In the genomic region with DNA sequence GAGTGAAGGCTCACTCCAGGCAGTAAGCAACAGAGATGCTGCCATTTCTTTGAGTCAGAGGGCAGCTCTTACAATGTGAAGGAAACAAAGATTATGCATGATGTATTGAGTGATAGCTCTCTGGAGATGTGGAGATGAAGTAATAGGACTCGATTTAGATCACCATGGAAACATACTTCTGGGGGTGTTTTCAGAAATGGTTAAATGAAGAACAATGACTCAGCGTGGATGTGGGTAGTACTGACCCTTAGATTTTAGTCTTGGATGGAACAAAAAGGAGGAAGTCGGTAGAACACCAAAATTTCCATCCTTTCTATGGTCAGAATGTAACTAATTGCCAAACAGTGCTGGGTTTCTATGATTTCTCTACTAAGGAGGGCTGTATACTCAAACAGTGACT, we compare ENCODE assay signal across 19 mouse cellular contexts.
DNase-seq lines count a peak whose midpoint lies in the region; TF ChIP-seq lines count a peak whose summit lies in the region.
"Had no signal": no experiment of that assay in that cellular context is flagged by ENCODE, and none has a peak within 500 bp of the region (broad histone marks: within the 10 kb centered on the region; RNA-seq: fewer than 3 reads in every experiment).

No protein-coding gene starts in this region.

- TF ChIP-seq EP300 in CH12.LX (IDR thresholded peaks at IDR 0.05; ENCODE audit: low read length) = peak; percentile 57; the same call in 1 of the 2 replicates

- H3K4me3 ChIP-seq in left cerebral cortex, adult 2 months = no peak overlapping the region
- H3K4me3 ChIP-seq in CH12.LX (replicated peaks in 1 of 3; ENCODE audit: low read depth in 2 of 3, low read length in 2 of 3, poor library complexity in 1 of 3) = no peak overlapping the region
- H3K4me3 ChIP-seq: embryonic facial prominence, embryonic 15.5 days; forebrain, embryonic 15.5 days; heart, adult 2 months; heart, embryonic 12.5 days; hindbrain, embryonic 10.5 days; intestine, embryonic 15.5 days had no signal

- H3K9ac ChIP-seq in CH12.LX (ENCODE audit: insufficient read depth, low read depth) = no peak overlapping the region
- H3K9ac ChIP-seq: embryonic facial prominence, embryonic 15.5 days; forebrain, embryonic 15.5 days; heart, embryonic 12.5 days; hindbrain, embryonic 14.5 days; intestine, embryonic 15.5 days had no signal

- peaks cover 0 to 39% of the 10 kb centered on the region in 2 experiments; a peak in 2 of 4 replicates for H3K4me1 ChIP-seq in CH12.LX (ENCODE audit: control insufficient read depth in 1 of 2, insufficient read depth in 2 of 2)
- H3K4me1 ChIP-seq: embryonic facial prominence, embryonic 15.5 days; forebrain, embryonic 15.5 days; heart, embryonic 12.5 days; hindbrain, embryonic 10.5 days; intestine, embryonic 15.5 days had no signal

- no peak overlapping the region for H3K4me2 ChIP-seq in CH12.LX (ENCODE audit: insufficient read depth, low read depth, poor library complexity, severe bottlenecking)
- H3K4me2 ChIP-seq: embryonic facial prominence, embryonic 15.5 days; forebrain, embryonic 15.5 days; heart, embryonic 12.5 days; hindbrain, embryonic 14.5 days; intestine, embryonic 15.5 days had no signal

- dilution Hi-C loops in CH12.LX (cut with MboI; ENCODE audit: extremely low pct_ligation_motif_present, extremely low pct_unique_long_range_greater_than_20kb, low sequenced_read_pairs) = no loop called here

- TF ChIP-seq RAD21 in CH12.LX (IDR thresholded peaks at IDR 0.05; ENCODE audit: low read depth, low read length) = no peak

- DNase-seq in left cerebral cortex, adult 2 months (ENCODE audit: extremely low spot score in 1 of 2, low spot score in 2 of 2) = no peak
- DNase-seq in left cerebral cortex, postnatal 10 days (ENCODE audit: extremely low spot score in 1 of 2, low spot score in 2 of 2) = no peak
- DNase-seq in 416B (ENCODE audit: low read depth) (peak; percentile 56), CH12.LX (ENCODE audit: extremely low read depth) (peak; percentile 84)
- peak; percentile 7 to 14 for DNase-seq in left cerebral cortex, adult 9 months (ENCODE audit: low spot score in 2 of 2)
- no peak for DNase-seq in lung, postnatal 14 days
- DNase-seq in gastrocnemius, postnatal 14 days = no peak
- DNase-seq: adrenal gland, postnatal 14 days; B cell, adult 2 months; cerebellum, adult 2 months; cerebellum, postnatal 10 days; embryo, embryonic 11 days; heart, adult 2 months had no signal

- no peaks in the 10 kb centered on the region for H3K9me3 ChIP-seq in CH12.LX (replicated peaks; ENCODE audit: low read length)
- H3K9me3 ChIP-seq: embryonic facial prominence, embryonic 15.5 days; forebrain, embryonic 15.5 days; heart, embryonic 12.5 days; hindbrain, embryonic 10.5 days; intestine, embryonic 15.5 days had no signal

- no peaks in the 10 kb centered on the region for H3K27me3 ChIP-seq in CH12.LX (replicated peaks)
- H3K27me3 ChIP-seq: embryonic facial prominence, embryonic 15.5 days; forebrain, embryonic 15.5 days; heart, embryonic 12.5 days; intestine, embryonic 15.5 days had no signal

- intact Hi-C loops in left cerebral cortex, adult 2 months (cut with DNase I) = loop anchor here (10.0 kb wide), 1 partner anchor 1130 kb away; no protein-coding TSS in a partner anchor
- intact Hi-C loops in left cerebral cortex, postnatal 10 days (cut with DNase I) = no loop called here
- intact Hi-C loops in gastrocnemius, postnatal 14 days (cut with DNase I; ENCODE audit: low total_unique reads) = no loop called here

- TF ChIP-seq CTCF in left cerebral cortex, adult 2 months (IDR thresholded peaks at IDR 0.05) = no peak
- TF ChIP-seq CTCF in CH12.LX (conservative IDR thresholded peaks at IDR 0.05 in 1 of 2, IDR thresholded peaks at IDR 0.05 in 1 of 2; ENCODE audit: low read depth in 2 of 2, low read length in 2 of 2) = no peak

- no peaks in the 10 kb centered on the region for H3K79me2 ChIP-seq in CH12.LX (replicated peaks; ENCODE audit: control insufficient read depth, extremely low read depth, insufficient read depth, poor library complexity, severe bottlenecking)

- peak overlapping the region; percentile 66 for H3K27ac ChIP-seq in left cerebral cortex, adult 2 months
- no peak overlapping the region for H3K27ac ChIP-seq in CH12.LX (ENCODE audit: insufficient read depth, low read depth)
- H3K27ac ChIP-seq: embryonic facial prominence, embryonic 15.5 days; forebrain, embryonic 15.5 days; heart, adult 2 months; hindbrain, embryonic 10.5 days; hindbrain, embryonic 14.5 days; intestine, embryonic 15.5 days had no signal

- in situ Hi-C loops in CH12.LX (cut with MboI; ENCODE audit: low pct_ligation_motif_present, low pct_unique_long_range_greater_than_20kb, low sequenced_read_pairs) = no loop called here

- H3K36me3 ChIP-seq in CH12.LX (replicated peaks in 1 of 2; ENCODE audit: control insufficient read depth in 1 of 2, insufficient read depth in 1 of 2, low read length in 1 of 2) = no peaks in the 10 kb centered on the region
- H3K36me3 ChIP-seq: embryonic facial prominence, embryonic 15.5 days; forebrain, embryonic 15.5 days; heart, embryonic 12.5 days; hindbrain, embryonic 10.5 days; intestine, embryonic 15.5 days had no signal

- no peak for TF ChIP-seq POLR2A in CH12.LX (IDR thresholded peaks at IDR 0.05; ENCODE audit: low read depth, low read length)

TF ChIP-seq in CH12.LX, 34 proteins besides CTCF, POLR2A, EP300 and RAD21:
- TF ChIP-seq MEF2A (IDR thresholded peaks at IDR 0.05; ENCODE audit: borderline replicate concordance, low read depth, low read length) (peak; percentile 82), UBTF (IDR thresholded peaks at IDR 0.05; ENCODE audit: low read depth, low read length) (no peak), JUN (IDR thresholded peaks at IDR 0.05; ENCODE audit: insufficient read depth, low read depth, low read length) (peak; percentile 26; the same call in 1 of the 2 replicates), HCFC1 (IDR thresholded peaks at IDR 0.05; ENCODE audit: low read depth, low read length) (no peak), JUND (conservative IDR thresholded peaks at IDR 0.05; ENCODE audit: low read depth, low read length) (peak; percentile 61), ETS1 (conservative IDR thresholded peaks at IDR 0.05; ENCODE audit: low read depth, low read length) (peak; percentile 56; the same call in 1 of the 2 replicates)

Comparison
In these comparisons a context has a peak if more than half of its experiments do, and no peak if none do; other contexts are left out.
1. DNase-seq: peak in 416B (single experiment), CH12.LX (single experiment) and left cerebral cortex, adult 9 months (2 of 2); none in left cerebral cortex, adult 2 months (0 of 2), left cerebral cortex, postnatal 10 days (0 of 2), lung, postnatal 14 days (single experiment) and gastrocnemius, postnatal 14 days (single experiment).